Mouse (Mus musculus) gastrocnemius, postnatal 10 days (tissue): Measurements from ENCODE around the gene Fbxo28. TPM values are rescaled to one million over a fixed set of nuclear protein-coding genes. Genes with fewer than 3 reads are reported as not detected.

Source experiments
- DNase-seq: peaks from one replicate; pipeline ENCODE4 v3.0.0; 2021; ENCODE audit warnings: mixed read lengths
- long read RNA-seq, 2 experiments: library from polyadenylated mRNA; stranded (forward); transcript quantifications; one replicate each; pipeline ENCODE4 v2.0.0; 2021
- total RNA-seq, 2 experiments: library from RNA; stranded (reverse); gene quantifications; 2 replicates each; pipeline ENCODE4 v1.2.3; 2021

Fbxo28 gene
- total RNA-seq, result 10 to 100 TPM; 16.8 to 23.5 TPM
- long read RNA-seq, experiment 1, full-length matches to known transcripts, result 16 of 22 reads
- long read RNA-seq, experiment 1, partial matches to known transcripts, result 0 of 22 reads
- long read RNA-seq, experiment 1, other reads (novel, unspliced or antisense), result 6 of 22 reads
- long read RNA-seq, experiment 2, full-length matches to known transcripts, result 11 of 14 reads
- long read RNA-seq, experiment 2, partial matches to known transcripts, result 0 of 14 reads
- long read RNA-seq, experiment 2, other reads (novel, unspliced or antisense), result 3 of 14 reads

- DNase-seq, result peak; percentile 83
Observed at GRCm38 (mm10) chr1:182340821-182341781, at the start of gene Fbxo28. TSS of gene Fbxo28 (minus strand) at chr1:182341629.

GRCm38 (mm10) chr1:182388729-182389128 is 47.3 kb upstream of the Fbxo28 start:
- no peak for DNase-seq

- no peak for DNase-seq
Observed at GRCm38 (mm10) chr1:182386449-182386848, 45.0 kb upstream of the Fbxo28 start.

- DNase-seq, result no peak
Observed at GRCm38 (mm10) chr1:182383096-182383495, 41.7 kb upstream of the Fbxo28 start.

GRCm38 (mm10) chr1:182381327-182381726 is 39.9 kb upstream of the Fbxo28 start:
- DNase-seq, result no peak

GRCm38 (mm10) chr1:182380683-182381082 is 39.3 kb upstream of the Fbxo28 start:
- DNase-seq, result no peak

- no peak for DNase-seq
Observed at GRCm38 (mm10) chr1:182378876-182379275, 37.4 kb upstream of the Fbxo28 start.

- no peak for DNase-seq
Observed at GRCm38 (mm10) chr1:182378205-182378835, 36.9 kb upstream of the Fbxo28 start.

GRCm38 (mm10) chr1:182377519-182377918 is 36.1 kb upstream of the Fbxo28 start:
- no peak for DNase-seq

GRCm38 (mm10) chr1:182376826-182377225 is 35.4 kb upstream of the Fbxo28 start:
- no peak for DNase-seq

- no peak for DNase-seq
Observed at GRCm38 (mm10) chr1:182376221-182376620, 34.8 kb upstream of the Fbxo28 start.

GRCm38 (mm10) chr1:182371891-182372290 is 30.5 kb upstream of the Fbxo28 start:
- DNase-seq, result no peak

GRCm38 (mm10) chr1:182369435-182369834 is 28.0 kb upstream of the Fbxo28 start:
- no peak for DNase-seq

- no peak for DNase-seq
Observed at GRCm38 (mm10) chr1:182368782-182369181, 27.4 kb upstream of the Fbxo28 start.

- no peak for DNase-seq
Observed at GRCm38 (mm10) chr1:182368309-182368708, 26.9 kb upstream of the Fbxo28 start.

GRCm38 (mm10) chr1:182363683-182364404 is 22.4 kb upstream of the Fbxo28 start:
- DNase-seq, result no peak

GRCm38 (mm10) chr1:182362703-182363102 is 21.3 kb upstream of the Fbxo28 start:
- DNase-seq, result no peak

GRCm38 (mm10) chr1:182358133-182358532 is 16.7 kb upstream of the Fbxo28 start:
- no peak for DNase-seq

GRCm38 (mm10) chr1:182354504-182355147 is 13.2 kb upstream of the Fbxo28 start:
- no peak for DNase-seq

- DNase-seq, result no peak
Observed at GRCm38 (mm10) chr1:182349557-182349956, 8.1 kb upstream of the Fbxo28 start.

- DNase-seq, result no peak
Observed at GRCm38 (mm10) chr1:182346491-182346890, 5.1 kb upstream of the Fbxo28 start.

GRCm38 (mm10) chr1:182345857-182346256 is 4.4 kb upstream of the Fbxo28 start:
- DNase-seq, result no peak
